Mouse (Mus musculus) liver, adult (tissue): ENCODE measurements at regions not wholly inside any gene's neighbourhood (a gene's known extent, or its start where the extent isn't known, plus 50 kb on each side); places are given as distances from the start of the nearest gene placed in this dataset.

Source experiments
- GATA4 ChIP-seq: IDR thresholded peaks from 2 replicates; pipeline ENCODE4 v1.6.1; 2014; ENCODE audit warnings: mild to moderate bottlenecking, low read length; ENCODE audit not compliant: insufficient replicate concordance

- no peak for TF ChIP-seq GATA4
Observed at GRCm38 (mm10) chr6:31923951-31924668, 125.9 kb upstream of the 1700012A03Rik start.

- TF ChIP-seq GATA4: no peak
Observed at GRCm38 (mm10) chr6:31921561-31922152, 128.4 kb upstream of the 1700012A03Rik start.

GRCm38 (mm10) chr6:31917411-31918131, 132.5 kb upstream of the 1700012A03Rik start:
- no peak for TF ChIP-seq GATA4

- no peak for TF ChIP-seq GATA4
Observed at GRCm38 (mm10) chr6:31901791-31902190, 148.3 kb upstream of the 1700012A03Rik start.

- no peak for TF ChIP-seq GATA4
Observed at GRCm38 (mm10) chr6:31899055-31899454, 151.0 kb upstream of the 1700012A03Rik start.

GRCm38 (mm10) chr6:31898609-31899008, 151.4 kb upstream of the 1700012A03Rik start:
- TF ChIP-seq GATA4: no peak

- no peak for TF ChIP-seq GATA4
Observed at GRCm38 (mm10) chr6:31897001-31897400, 153.0 kb upstream of the 1700012A03Rik start.

GRCm38 (mm10) chr6:31895835-31896234, 154.2 kb upstream of the 1700012A03Rik start:
- no peak for TF ChIP-seq GATA4

- no peak for TF ChIP-seq GATA4
Observed at GRCm38 (mm10) chr6:31886931-31887330, 163.1 kb upstream of the 1700012A03Rik start.

- no peak for TF ChIP-seq GATA4
Observed at GRCm38 (mm10) chr6:31883726-31884125, 166.3 kb upstream of the 1700012A03Rik start.

GRCm38 (mm10) chr6:31874616-31875015, 175.4 kb upstream of the 1700012A03Rik start:
- no peak for TF ChIP-seq GATA4

- TF ChIP-seq GATA4: no peak
Observed at GRCm38 (mm10) chr6:31873911-31874310, 176.1 kb upstream of the 1700012A03Rik start.

- TF ChIP-seq GATA4: no peak
Observed at GRCm38 (mm10) chr6:31871766-31872165, 178.3 kb upstream of the 1700012A03Rik start.

- TF ChIP-seq GATA4: no peak
Observed at GRCm38 (mm10) chr6:31861996-31862395, 188.1 kb upstream of the 1700012A03Rik start.

- TF ChIP-seq GATA4: no peak
Observed at GRCm38 (mm10) chr6:31859621-31860020, 190.4 kb upstream of the 1700012A03Rik start.

- TF ChIP-seq GATA4: no peak
Observed at GRCm38 (mm10) chr6:31854261-31854660, 195.8 kb upstream of the 1700012A03Rik start.
